Mouse (Mus musculus): Measurements from ENCODE around the gene Atp1b2. TPM values are rescaled to one million over a fixed set of nuclear protein-coding genes. Genes with fewer than 3 reads are reported as not detected.
A peak's percentile ranks its signal among the peaks of the same experiment; 100 is the strongest.

The Atp1b2 gene
- polyA plus RNA-seq, 1 experiment from 2014 or later, result 1.8 TPM

GRCm38 (mm10) chr11:69580572-69581146 lies 25.1 kb downstream of the Atp1b2 start:
- DNase-seq (ENCODE audit: low spot score), result no peak

- DNase-seq (ENCODE audit: low spot score), result peak; percentile 93
These were observed 25.6 kb downstream of the Atp1b2 start, which contains the start of the genes Wrap53 and Trp53 for GRCm38 (mm10) chr11:69580091-69580514. Gene Wrap53, minus strand, starts transcription at chr11:69580255. Gene Trp53, plus strand, starts transcription at chr11:69580359.

DNA sequence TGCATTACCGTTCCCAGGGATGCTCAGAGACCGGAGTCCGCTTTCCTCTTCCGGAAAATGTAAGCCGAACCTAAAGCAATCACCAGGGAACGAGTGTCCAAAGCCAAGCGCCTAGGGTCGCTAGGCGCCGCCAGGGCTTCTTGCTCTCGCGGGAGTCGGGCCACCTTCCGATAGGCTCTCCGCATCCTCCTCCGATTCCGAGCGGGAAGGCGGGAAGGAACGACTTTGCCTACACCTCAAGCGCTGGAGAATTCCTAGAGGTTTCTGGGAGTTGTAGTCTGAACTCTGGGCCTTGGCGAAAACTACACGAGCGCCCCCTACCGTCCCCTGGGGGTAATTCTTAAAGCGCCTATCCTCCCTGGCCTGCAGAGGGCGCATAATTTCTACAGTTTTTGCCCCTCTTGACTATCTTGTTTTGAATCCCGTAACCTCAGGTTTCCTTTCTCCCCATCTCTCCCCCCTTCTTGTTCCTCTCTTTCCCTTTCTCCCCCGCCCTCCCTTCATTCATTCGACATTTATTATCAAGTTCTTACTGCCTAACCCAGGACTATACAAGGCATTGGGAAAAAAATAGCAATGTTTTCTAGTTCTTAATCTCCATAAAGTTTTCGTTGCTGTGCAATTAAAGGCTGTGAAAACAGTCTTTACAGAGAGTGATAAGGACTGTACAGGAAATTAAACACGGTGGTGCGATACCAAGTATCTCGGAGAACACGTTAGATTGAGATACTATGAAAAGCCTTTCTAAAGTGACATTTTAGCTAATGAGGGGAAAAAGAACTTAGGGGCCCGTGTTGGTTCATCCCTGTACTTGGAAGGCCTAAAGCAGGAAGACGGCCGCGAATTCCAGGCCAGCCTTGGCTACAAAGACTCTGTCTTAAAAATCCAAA lies 26.4 kb downstream of the Atp1b2 start:
- peak; percentile 95 for DNase-seq (ENCODE audit: low spot score)

GRCm38 (mm10) chr11:69578301-69578700 lies 27.4 kb downstream of the Atp1b2 start:
- DNase-seq (ENCODE audit: low spot score), result no peak

DNA sequence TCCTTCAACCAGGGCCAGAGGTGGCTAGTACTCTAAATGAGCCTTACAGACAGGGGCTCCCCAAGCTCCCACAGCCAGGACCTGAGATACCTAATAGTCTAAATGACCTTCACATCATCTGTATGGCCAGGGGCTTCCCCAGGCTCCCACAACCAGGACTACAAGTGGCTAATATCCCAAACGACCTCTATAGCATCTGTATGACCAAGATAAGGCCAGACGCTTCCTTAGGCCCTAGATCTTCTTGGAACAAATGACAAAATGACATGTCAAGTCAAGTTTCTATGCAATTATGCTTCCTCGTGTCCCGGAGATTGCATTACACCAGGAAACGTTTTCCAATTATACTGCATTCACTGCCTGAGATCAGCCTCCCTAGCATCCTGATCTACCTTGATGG lies 29.4 kb downstream of the Atp1b2 start:
- no peak for DNase-seq (ENCODE audit: low spot score)

DNA sequence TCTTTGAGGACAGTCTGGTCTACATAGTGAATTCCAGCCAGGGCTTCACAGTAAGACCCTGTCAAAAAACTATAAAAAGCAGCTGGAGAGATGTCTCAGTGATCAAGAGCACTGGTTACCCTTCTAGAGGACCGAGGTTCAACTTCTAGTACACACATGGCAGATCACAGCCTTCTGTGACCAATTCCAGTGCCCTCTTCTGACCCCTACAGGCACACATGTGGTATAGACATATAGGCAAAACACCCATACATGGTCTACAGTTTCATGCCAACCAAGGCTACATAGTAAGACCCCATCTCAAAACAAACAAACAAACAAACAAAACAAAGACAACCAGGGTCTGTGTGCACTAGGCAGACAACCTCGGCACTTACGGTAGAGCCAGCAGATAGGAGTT lies 30.5 kb downstream of the Atp1b2 start:
- peak; percentile 55 for DNase-seq (ENCODE audit: low spot score)

- DNase-seq (ENCODE audit: low spot score), result no peak
These were observed 40.6 kb downstream of the Atp1b2 start for GRCm38 (mm10) chr11:69565131-69565530.

- no peak for DNase-seq (ENCODE audit: low spot score)
These were observed 41.4 kb downstream of the Atp1b2 start for GRCm38 (mm10) chr11:69564391-69564790.

DNA sequence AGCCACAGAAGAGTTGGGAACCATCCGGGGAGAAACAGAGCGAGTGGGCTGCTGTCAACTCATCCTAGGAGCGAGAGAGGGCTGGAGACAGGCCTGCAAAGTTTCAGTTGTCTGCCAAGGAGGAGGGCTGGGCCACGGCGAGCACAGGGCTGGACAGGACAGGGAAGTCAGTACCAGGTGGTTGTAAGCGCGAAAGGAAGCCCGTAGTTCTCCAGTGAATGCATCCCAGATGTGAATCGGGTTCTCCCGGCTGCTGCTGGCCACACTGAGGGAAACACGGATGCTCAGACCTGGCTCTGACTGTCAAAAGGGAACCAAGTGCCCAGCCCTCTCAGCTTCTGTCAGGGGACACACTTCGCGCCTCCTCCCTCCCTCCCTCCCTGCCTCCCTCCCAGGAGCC lies 42.4 kb downstream of the Atp1b2 start:
- DNase-seq (ENCODE audit: low spot score), result no peak

GRCm38 (mm10) chr11:69560896-69561854 lies 44.6 kb downstream of the Atp1b2 start:
- DNase-seq (ENCODE audit: low spot score), result no peak

DNA sequence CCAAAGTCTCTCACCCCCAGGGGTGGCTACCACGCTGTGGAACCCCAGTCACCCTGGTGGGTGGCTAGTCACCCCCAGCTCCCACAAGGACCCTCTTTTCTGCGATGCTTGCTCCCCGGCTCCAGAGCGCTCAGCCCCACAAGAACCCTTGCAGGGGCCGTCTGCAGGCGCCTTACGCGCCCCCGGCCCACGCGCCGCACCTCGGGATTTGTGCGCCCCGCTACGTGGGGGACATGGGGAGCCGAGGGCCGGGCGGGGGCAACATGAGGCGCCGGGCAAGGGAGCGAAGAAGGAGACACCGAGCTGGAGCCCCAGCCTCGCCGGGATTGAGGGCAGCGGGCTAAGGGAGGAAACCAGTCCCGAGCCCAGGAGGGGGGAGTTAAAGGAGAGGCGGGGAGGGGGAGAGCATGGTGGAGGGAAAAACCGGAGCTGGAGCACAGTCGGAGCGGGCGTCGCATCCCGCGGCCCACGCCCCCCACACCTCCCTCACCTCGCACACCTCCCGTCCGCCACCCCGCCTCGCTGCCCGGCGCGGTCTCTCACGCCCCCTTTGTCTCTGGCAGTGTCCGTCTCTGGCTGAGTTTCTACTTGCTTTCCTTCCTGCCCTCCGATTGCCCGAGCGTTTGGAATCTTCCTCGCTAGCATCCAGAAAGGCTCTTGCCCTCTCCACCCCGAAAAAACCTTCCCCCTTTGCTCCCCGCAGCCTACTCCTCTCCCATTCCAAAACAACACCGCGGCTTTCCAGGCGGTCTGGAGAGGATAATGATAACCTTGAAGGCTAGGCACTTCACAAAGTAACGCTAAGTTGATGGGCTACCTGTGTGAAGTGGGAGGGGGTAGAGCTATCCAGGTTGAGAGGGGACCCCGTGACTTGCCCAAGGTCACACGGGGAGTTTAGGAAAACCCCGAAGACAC lies 45.6 kb downstream of the Atp1b2 start, which contains the start of gene Efnb3:
Gene Efnb3 (minus strand): TSS at position 355 of the 915 bp plus-strand sequence.
- DNase-seq (ENCODE audit: low spot score), result no peak

- DNase-seq (ENCODE audit: low spot score), result no peak
These were observed 46.6 kb downstream of the Atp1b2 start for GRCm38 (mm10) chr11:69559183-69559582.

- no peak for DNase-seq (ENCODE audit: low spot score)
These were observed 47.0 kb downstream of the Atp1b2 start for GRCm38 (mm10) chr11:69558756-69559155.

DNA sequence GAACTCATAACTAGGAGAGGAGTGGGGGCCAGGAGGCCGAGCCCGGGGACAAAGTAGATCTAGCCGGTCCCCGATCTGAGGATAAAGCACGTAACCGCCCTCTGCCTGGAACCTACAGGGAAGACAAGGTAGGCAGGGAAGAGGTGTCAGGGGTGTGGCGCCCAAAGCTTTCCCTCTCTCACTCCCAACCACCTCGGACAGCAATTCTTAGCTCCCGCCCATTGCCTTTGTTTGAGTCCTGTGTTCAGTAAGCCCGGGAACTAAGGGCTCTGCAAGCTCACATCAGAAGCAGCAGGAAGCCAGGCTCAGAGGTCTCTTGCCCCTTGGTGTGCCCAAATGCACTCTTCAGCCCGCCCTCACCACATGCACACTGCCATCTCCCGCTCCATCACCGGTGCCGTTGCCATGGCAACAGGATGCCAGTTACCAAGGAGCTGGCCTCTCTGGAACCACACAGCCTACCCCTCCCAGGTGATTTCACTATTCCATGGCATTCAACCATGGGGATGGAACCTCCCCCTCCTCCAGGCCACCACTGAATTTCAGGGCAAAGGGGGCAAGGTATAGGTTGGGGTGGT lies 48.3 kb downstream of the Atp1b2 start:
- DNase-seq (ENCODE audit: low spot score), result no peak

DNA sequence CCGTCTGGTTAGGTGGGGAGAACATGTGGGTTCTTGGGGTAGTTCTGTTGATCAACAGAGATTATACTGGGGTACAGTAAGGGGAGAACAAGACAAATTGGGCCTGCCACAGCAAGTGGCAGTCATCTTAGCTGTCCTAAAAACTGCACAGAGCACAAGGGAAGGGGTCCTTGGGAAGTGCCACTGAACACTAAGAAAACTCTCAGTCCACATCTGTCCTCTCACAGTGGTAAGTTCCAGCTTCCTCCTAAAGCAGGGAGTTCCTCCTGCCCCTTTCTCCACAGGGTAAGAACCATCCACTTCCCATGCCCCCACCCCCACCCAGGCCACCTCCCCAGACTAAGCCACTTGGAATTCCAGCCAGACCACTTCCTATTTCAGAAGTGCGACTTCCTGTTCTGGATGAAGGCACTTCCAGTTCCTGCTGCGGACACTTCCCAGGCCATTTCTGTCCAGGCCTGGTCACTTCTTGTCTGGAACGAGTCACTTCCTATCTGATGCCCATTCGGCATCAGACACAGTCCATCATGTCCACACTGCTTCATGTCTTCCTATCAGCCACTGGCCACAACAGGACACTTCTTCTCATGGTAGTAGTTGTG lies 51.1 kb downstream of the Atp1b2 start:
- no peak for DNase-seq (ENCODE audit: low spot score)

DNA sequence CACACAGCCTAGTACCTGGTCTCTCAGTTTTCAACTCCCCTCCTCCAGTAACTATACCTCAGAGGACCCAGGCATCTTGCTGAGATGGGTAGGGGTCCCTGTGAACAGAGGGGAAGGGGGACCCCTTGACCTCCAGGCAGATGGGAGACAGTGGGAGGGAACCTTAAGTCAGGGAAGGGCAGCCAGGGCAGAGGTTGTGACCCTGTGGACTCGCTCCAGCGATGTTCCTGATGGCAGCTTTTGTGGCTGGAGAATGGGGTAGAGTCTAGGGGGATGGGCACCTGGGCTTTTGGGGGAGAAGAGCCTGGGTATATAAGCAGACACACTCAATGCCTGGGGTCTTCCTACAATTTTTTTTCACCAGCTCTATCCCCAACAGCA lies 52.4 kb downstream of the Atp1b2 start:
- no peak for DNase-seq (ENCODE audit: low spot score)

DNA sequence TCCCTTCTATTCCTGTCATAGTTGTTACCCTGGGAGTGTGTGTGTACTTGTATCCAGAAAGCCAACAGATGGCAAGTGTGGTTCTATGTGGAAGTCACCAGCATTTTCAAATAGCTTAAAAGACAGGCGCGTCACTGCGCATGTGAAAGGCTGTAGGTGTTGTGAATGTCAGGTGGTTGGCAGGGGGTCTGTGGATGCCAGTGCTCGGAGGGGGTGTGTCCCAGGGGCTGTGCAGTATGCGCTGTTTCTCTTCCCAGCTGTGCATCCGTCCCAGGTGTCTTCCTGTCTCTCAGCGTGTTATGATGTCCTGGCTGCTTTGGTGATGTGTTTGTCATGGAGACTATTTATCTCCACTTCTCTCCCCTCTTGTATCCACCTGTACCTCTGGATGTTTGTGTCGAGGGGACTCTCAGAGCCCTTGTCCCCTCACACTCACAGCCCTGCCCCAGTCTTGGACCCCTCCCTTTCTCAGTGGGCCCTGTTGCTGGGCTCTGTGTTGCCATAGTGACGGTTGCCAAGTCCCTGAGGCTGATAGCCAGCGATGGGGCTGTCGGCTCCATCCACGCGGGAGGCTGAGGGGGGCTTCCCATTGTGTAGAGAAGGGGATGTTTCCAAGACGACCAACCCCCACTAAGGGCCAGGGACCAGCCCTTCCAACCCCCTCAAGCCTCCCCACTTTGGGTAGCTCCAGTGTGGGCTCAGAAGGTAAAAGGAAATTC lies 53.0 kb downstream of the Atp1b2 start:
- DNase-seq (ENCODE audit: low spot score), result peak; percentile 57

- DNase-seq (ENCODE audit: low spot score), result no peak
These were observed 54.4 kb downstream of the Atp1b2 start for GRCm38 (mm10) chr11:69551310-69551709.

Measured in thymus, postnatal 0 days (tissue).